Mouse (Mus musculus): ENCODE results near the gene Rapgef2.

DNA sequence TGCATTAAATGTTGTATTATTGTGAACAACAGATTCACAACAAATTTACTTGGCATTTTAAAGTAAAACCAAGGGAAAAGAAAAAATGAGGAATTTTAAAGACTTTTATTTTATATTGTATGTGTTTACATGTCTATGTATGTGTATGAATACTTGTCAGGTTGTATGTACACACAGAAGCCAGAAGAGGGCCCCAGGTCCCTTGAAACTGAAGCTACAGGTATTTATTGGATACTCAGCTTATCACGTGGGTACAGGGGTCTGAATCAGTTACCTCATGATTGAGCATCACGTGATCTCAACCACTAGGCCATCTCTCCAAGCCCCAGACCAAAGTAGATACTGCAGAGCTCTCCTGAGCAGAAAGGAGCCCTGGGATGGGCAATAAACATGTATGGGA, 180.0 kb downstream of the Rapgef2 start:
- TF ChIP-seq CTCF (IDR thresholded peaks at IDR 0.05; ENCODE audit: low read depth) (peak; percentile 42), EP300 (optimal IDR thresholded peaks at IDR 0.05) (no peak)

All from stomach, postnatal 0 days (tissue).